Mouse (Mus musculus) hindlimb bud, embryonic 11.5 days (tissue): ENCODE results near the gene Gm28044.
"Not testable (repeated sequence)": the region's sequence is repeated elsewhere in the genome, so short reads cannot be mapped to it uniquely, and the experiment has no call there.

Experiments used
- DNase-seq: peaks from one replicate; pipeline ENCODE4 v3.0.0-alpha.2; 2012; ENCODE audit warnings: low read depth, low spot score; ENCODE audit errors: extremely low spot score

Gene Gm28044

DNA sequence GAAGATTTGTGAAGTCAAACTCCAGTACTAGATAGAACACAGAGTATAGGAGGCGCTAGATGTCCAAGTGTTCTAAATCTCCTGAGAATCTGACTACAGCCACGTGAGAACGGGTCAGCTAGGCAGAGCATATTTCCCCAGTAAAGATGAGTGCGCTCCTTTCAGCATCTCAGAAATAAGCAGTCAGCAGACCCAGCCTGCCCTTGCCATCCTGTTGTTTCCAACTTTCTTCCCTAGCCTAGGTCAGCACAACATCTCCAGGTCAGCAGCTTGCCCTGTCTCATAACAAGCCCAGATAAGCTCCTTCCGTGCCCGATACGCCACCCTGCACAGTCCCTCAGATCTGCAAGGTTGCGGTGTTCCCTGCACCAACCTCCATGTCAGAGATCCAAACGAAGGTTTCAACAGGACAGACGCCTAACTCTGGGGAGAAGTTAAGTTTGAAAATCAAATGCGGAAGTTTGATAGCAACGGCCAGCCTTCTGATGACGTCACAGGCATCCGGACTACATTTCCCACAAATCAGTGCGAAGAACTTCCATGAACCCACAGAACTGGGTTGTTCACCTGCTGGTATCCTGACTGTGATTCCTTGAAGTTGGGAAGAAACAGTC is at the start of gene Gm28044, which contains the start of gene Zfp953:
Gm28044 (minus strand) TSS at position 406 of the 614 bp plus-strand sequence.
Zfp953 (minus strand) TSS at position 475 of the 614 bp plus-strand sequence.
- peak; percentile 77 for DNase-seq

DNA sequence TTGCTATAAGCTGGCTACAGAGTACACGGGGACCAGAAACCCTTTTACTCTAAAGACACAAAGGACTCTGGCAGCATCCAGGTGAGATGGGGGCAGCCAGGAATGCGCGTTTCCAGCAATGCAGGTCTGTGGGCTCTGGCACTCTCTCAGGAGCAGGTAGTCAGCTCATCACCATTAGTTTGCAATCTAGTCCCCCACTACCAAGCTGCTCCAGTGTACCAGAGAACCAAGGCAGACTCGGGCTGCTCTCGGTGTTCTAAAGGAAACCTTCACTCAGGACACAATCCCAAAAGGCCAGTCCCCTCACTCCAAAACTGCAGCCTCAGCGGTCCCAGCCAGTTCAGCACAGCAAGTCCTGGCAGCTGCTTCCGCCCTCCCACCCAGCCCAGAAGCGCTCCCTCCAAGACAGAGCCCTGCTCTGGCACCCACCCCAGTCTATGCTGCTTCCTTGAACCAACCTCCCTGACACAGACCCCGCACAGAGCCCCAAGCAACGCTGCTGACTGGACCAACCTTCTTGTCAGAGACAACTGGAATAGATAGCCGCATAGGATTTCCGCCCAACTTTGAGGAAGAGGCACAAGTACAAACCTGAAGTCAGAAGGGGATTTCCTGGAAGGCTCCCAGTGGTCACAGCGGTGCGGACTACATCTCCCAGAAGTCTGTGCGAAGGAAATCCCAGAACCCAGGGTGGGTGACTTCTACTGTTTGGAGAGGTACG is 39.0 kb upstream of the Gm28044 start, which contains the start of gene Zfp429:
Zfp429 (minus strand) TSS at position 637 of the 721 bp plus-strand sequence.
- not testable (repeated sequence) for DNase-seq

DNA sequence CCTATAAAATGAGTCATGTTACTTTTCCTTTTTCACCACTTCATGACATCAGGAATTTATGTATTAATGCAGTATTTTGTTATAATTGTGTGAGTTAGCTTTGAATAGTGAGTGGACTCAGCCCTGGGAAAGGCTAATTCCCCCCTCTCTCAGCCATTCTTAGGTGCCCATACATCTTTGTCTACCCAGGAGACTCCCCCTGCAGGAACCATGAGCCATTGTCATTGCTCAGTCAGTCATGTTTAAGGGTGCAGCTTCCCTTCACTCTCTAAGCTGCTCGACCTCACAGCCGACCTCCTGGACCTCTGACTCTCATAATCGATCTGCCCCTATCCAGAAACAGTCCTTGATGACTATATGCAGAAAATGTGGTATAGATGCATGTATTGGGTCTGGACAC is 15.9 kb upstream of the Gm28044 start:
- DNase-seq: not testable (repeated sequence)

DNA sequence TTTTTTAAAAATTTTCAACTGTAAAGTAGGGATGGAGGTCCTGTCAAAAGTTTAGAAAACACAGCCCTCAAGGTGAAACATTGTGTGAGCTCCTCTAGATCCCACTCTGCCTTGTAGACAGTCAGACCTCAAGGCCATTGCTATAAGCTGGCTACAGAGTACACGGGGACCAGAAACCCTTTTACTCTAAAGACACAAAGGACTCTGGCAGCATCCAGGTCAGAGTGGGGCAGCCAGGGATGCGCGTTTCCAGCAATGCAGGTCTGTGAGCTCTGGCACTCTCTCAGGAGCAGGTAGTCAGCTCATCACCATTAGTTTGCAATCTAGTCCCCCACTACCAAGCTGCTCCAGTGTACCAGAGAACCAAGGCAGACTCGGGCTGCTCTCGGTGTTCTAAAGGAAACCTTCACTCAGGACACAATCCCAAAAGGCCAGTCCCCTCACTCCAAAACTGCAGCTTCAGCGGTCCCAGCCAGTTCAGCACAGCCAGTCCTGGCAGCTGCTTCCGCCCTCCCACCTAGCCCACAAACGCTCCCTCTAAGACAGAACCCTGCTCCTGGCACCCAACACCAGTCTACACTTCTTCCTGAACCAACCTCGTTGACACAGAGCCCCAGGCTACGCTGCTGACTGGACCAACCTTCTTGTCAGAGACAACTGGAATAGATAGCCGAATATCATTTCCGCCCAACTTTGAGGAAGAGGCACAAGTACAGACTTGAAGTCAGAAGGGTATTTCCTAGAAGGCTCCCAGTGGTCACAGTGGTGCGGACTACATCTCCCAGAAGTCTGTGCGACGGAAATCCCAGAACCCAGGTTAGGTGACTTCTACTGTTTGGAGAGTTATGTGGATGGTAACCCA is 14.9 kb upstream of the Gm28044 start, which contains the start of the genes Gm28041 and Zfp456:
Gm28041 (minus strand) TSS at position 684 of the 862 bp plus-strand sequence.
Zfp456 (minus strand) TSS at position 761 of the 862 bp plus-strand sequence.
- peak; percentile 57 for DNase-seq

DNA sequence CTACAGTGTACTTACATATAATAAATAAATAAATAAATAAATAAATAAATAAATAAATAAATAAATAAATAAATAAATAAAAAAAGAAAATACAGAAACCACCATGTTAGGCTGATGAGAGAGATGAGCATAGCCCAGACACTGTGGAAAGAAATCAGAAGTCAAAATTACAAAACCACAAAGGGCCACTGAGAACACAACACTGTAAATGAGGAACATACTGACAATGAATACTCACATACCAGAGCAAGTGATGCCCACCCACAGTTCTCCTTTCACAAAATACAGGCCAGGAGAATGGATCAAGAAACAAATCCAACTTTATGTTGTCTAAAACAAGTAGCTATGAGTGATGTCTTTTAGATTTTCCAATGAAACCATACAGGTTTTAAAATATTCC is 8.5 kb downstream of the Gm28044 start:
- DNase-seq: no peak

DNA sequence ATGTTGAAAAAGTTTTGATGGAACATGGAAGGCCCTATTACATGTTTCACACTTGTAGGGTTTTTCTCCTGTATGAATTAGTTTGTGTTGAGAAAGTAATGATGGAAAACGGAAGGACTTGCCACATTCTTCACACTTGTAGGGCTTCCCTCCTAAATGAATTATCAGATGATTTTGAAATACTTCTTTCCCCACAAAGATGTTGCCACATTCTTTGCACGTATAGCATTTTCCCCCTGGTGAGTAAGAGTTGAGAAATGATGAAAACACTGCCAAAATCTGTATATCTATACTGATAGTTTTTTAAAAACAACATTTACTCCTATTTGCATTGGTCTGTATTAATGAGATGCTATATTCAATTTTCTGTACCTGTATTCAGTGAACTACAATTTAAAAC is 16.9 kb downstream of the Gm28044 start:
- no peak for DNase-seq

DNA sequence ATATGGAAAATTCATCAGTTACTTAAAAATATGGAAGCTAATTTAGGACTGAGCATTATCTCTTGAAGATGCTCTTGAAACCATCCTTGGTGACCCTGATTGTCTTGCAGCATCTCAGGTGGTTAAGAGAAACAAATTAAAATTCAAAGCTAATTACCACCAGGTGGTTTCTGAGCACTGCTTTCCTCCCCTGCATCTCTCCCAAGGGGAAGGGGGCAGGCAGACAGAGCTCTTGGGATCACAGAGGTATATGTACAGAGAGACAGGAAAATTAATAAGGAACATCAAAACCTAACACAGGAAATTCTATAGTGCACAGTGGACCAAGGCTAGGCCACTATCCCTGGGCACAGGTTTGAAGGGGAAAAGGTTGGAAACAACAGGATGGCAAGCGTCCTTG is 27.5 kb downstream of the Gm28044 start:
- DNase-seq: peak; percentile 0

DNA sequence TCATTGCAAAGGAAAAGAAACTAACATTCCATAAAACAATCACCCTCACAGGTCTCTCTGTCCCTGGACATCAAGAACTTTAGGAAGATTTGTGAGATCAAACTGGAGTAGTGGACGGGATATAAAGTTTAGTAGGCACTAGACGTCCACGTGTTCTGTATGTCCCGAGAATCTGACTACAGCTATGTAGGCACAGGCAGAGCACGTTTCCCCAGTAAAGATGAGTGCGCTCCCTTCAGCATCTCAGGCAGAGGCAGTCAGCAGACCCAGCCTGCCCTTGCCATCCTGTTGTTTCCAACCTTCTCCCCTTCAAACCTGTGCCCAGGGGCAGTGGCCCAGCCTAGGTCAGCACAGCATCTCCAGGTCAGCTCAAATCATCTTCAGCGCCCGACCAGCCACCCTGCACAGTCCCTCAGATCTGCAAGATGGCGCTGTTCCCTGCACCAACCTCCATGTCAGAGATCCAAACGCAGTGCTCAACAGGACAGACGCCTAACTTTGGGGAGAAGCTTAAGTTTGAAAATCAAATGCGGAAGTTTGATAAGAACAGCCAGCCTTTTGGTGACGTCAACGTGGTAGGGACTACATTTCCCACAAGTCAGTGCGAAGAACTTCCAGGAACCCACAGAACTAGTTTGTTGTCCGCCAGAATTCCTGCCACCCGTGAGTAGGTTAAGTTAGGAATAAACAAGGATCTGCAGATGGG is 28.2 kb downstream of the Gm28044 start, which contains the start of gene Zfp595:
Zfp595 (minus strand) TSS at position 552 of the 706 bp plus-strand sequence.
- peak; percentile 67 for DNase-seq

DNA sequence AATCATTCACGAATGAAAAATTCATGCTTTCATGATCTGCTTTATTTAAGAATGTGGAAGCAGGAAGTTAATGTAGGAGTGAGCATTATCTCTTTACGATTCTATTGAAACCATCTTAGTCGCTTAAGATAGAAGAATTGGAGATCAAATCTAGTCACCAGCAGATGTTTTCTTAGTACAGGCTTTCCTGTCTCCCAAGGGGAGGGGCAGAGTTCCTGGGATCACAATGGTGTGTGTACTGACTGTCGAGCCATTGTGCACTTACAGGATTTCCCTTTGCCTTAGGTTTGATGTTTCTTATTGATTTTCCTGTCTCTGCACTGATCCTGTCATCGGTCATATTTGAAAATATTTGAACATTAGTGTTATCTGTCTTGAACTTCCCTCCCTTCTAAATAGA is 53.6 kb downstream of the Gm28044 start:
- DNase-seq: no peak

DNA sequence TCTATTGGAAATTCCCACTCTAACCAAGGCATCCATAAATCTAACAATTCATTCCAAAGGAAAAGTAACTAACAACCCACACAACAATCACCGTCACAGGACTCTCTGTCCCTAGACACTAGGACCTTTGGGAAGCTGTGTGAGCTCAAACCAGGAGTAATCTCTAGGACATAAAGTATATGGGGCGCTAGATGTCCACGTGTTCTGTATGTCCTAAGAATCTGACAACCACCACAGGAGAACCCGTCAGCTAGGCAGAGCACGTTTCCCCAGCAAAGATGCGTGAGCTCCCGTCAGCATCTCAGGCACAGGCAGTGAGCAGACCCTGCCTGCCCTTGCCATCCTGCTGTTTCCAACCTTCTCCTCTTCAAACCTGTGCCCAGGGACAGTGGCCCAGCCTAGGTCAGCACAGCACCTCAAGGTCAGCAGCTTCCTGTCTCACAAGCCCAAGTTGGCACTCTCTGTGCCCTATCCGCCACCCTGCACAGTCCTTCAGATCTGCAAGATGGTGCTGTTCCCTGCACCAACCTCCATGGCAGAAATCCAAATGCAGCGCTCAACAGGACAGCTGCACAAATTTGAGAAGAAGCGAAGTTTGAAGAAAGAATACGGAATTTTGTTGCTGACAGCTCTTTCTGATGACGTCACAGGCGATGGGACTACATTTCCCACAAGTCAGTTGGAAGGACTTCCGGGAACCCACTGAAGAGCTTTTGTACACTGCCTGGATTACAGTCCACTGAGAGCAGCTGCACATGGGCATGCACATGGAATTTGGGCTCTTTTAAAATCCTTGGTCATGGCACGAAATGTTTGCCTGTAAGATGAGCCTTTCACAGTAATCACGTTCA is 54.3 kb downstream of the Gm28044 start, which contains the start of gene Zfp457:
Zfp457 (minus strand) TSS at position 664 of the 851 bp plus-strand sequence.
- DNase-seq: peak; percentile 89

DNA sequence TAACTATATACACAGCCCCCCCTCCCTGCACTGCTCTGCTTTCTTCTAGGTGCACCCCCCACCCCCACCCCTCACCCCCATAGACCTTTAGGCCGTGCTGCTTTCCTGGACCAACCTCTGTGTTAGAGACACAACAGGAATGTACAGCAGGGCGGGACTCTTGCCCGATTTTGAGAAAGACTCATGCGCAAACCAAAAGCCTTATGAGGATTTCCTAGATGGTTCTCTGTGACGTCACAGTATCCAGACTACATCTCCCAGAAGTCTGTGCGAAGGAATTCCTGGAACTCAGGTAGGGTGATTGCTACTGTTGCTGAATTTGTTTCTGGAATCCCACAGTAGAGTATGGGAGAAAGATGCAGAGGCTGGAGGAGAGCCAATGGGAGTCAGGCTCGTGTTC is 82.0 kb downstream of the Gm28044 start, which contains the start of gene Zfp458:
Zfp458 (minus strand) TSS at position 153 of the 400 bp plus-strand sequence.
- peak; percentile 35 for DNase-seq

DNA sequence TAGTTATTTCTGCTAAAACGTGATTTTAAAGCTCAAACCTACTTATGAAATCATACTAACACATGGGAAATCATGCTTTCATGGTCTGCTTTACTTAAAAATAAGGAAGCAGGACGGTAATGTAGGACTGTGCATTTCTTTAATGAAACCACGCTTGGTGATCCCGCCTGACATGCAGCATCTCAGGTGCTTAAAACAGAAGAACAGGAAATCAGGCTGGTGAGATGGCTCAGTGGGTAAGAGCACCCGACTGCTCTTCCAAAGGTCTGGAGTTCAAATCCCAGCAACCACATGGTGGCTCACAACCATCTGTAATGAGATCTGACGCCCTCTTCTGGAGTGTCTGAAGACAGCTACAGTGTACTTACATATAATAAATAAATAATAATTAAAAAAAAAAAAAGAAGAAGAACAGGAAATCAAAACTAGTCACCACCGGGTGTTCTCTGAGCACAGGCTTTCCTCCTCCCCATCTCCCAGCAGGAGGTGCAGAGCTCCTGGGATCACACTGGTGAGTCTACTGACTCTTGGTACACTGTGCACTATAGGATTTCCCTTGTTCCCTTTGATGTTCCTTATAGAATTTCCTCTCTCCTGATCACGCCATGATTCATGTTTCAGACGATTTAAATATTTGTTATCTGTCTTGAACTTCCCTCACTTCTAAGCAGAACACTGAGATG is 90.8 kb downstream of the Gm28044 start:
- DNase-seq: not testable (repeated sequence)

DNA sequence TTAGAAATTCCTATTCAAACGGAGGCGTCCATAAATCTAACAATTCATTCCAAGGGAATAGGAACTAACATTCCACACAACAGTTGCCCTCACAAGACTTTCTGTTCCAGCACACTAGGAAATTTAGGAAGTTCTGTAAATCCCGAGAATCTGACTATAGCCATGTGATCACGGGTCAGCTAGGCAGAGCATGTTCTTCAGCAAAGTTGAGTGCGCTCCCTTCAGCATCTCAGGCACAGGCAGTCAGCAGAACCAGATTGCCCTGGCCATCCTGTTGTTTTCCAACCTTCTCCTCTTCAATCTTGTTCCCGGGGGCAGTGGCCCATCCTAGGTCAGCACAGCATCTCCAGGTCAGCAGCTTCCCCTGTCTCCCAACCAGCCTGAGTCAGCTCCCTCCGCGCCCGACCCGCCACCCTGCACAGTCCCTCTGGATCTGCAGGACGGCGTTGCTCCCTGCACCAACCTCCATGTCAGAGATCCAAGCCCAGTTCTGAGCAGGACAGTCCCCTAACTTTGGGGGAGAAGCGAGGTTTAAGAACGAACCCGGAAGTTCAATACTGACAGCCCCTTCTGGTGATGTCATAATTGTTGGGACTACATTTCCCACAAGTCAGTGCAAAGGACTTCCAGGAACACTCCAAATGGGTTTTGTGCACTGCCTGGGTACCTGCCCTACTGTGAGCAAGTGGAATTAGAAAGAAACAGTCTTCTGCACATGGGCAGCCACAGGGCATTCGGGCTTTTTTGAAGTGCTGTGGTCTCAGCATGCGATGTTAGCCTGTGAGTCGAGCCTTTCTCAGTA is 91.6 kb downstream of the Gm28044 start:
- DNase-seq: peak; percentile 46
